Mouse (Mus musculus) midbrain, postnatal 0 days (tissue): ENCODE data around the gene Tspan9. TPM values are rescaled to one million over a fixed set of nuclear protein-coding genes. Genes with fewer than 3 reads are reported as not detected.

Experiments
- ATAC-seq: fragments of 200-750 bp; cut with Nextera tagmentation; 2 replicates; pipeline ENCODE4 v1.8.0; 2017; ENCODE audit warnings: moderate number of reproducible peaks, mild to moderate bottlenecking, moderate TSS enrichment, moderate library complexity; ENCODE audit not compliant: low FRiP score
- DNase-seq: peaks from one replicate; pipeline ENCODE4 v3.0.0-alpha.2; 2015; ENCODE audit warnings: low spot score
- H3K27ac ChIP-seq: fragments of 300-500 bp; sonication (generic); 2 replicates; pipeline ENCODE4 v1.5.1; 2014; ENCODE audit warnings: low read depth, mild to moderate bottlenecking, low read length, mixed read lengths
- H3K27me3 ChIP-seq: fragments of 300-500 bp; sonication (generic); 2 replicates; pipeline ENCODE4 v1.6.1; 2014; ENCODE audit warnings: low read length, control low read depth, mixed read lengths; ENCODE audit not compliant: insufficient read depth
- H3K36me3 ChIP-seq: fragments of 300-500 bp; sonication (generic); 2 replicates; pipeline ENCODE4 v1.6.1; 2014; ENCODE audit warnings: low read length, control low read depth, mixed read lengths; ENCODE audit not compliant: insufficient read depth
- H3K4me1 ChIP-seq: fragments of 300-500 bp; sonication (generic); 2 replicates; pipeline ENCODE4 v1.6.1; 2014; ENCODE audit warnings: mild to moderate bottlenecking, control low read depth, antibody characterized with exemption, low read length, mixed read lengths; ENCODE audit not compliant: insufficient read depth
- H3K4me2 ChIP-seq: fragments of 300-500 bp; sonication (generic); 2 replicates; pipeline ENCODE4 v1.6.1; 2014; ENCODE audit warnings: low read depth, mild to moderate bottlenecking, low read length, mixed read lengths; ENCODE audit not compliant: poor library complexity, severe bottlenecking
- H3K4me3 ChIP-seq: fragments of 300-500 bp; sonication (generic); 2 replicates; pipeline ENCODE4 v1.5.1; 2014; ENCODE audit warnings: low read depth, mild to moderate bottlenecking, low read length, moderate library complexity
- H3K9ac ChIP-seq: fragments of 300-500 bp; sonication (generic); replicated peaks from 2 replicates; pipeline ENCODE4 v1.6.1; 2014; ENCODE audit warnings: mild to moderate bottlenecking, low read length, moderate library complexity, mixed read lengths; ENCODE audit not compliant: poor library complexity, severe bottlenecking
- H3K9me3 ChIP-seq: fragments of 300-500 bp; sonication (generic); 2 replicates; pipeline ENCODE4 v1.6.1; 2016; ENCODE audit warnings: low read length, control low read depth
- CTCF ChIP-seq: IDR thresholded peaks from 2 replicates; pipeline ENCODE4 v1.5.1; 2016; ENCODE audit warnings: antibody characterized with exemption, mild to moderate bottlenecking
- WGBS: fragments of 180-500 bp; shearing (Covaris S2); extraction: QIAGEN DNeasy Blood & Tissue Kit; methylation state at CpG from one replicate; pipeline ENCODE4 v1.1.7; 2014; 5-methylcytosine and 5-hydroxymethylcytosine counted together
- polyA plus RNA-seq: library from polyadenylated mRNA; unstranded; fragments of >200 nt; fragmentation: Nextera tagmentation; extraction: Ambion mirVana; gene quantifications from 2 replicates; pipeline ENCODE4 v1.2.1, GENCODE M21; 2015
- total RNA-seq: library from RNA; depleted of rRNA; stranded (reverse); fragments of >200 nt; gene quantifications from 2 replicates; pipeline ENCODE4 v1.2.3, GENCODE M21; 2014

The Tspan9 gene
- total and polyA plus RNA-seq, 2 experiments from 2014 or later, result 50.9 to 160 TPM

- ATAC-seq (no peak), DNase-seq (no peak)
- H3K4me1 ChIP-seq, result 0 out of 2 replicates have a peak, but pooled peaks cover under 1% of the 10 kb centered on the region
- H3K9ac ChIP-seq, result no peak overlapping the region
- H3K27ac ChIP-seq, result no peak overlapping the region
- no peak overlapping the region for H3K4me3 ChIP-seq
- no peak for TF ChIP-seq CTCF
- no peaks in the 10 kb centered on the region for H3K27me3 ChIP-seq
- no peak overlapping the region for H3K4me2 ChIP-seq
- no peaks in the 10 kb centered on the region for H3K36me3 ChIP-seq
- WGBS, result 39% methylated on average over 5 of the region's 5 CpGs
- no peaks in the 10 kb centered on the region for H3K9me3 ChIP-seq
Observed at GRCm38 (mm10) chr6:128135459-128135858, 7.9 kb downstream of the Tspan9 start.

GRCm38 (mm10) chr6:128135006-128135405 lies 8.4 kb downstream of the Tspan9 start:
- no peak overlapping the region for H3K27ac ChIP-seq
- ATAC-seq, result no peak
- no peak overlapping the region for H3K4me2 ChIP-seq
- H3K9ac ChIP-seq, result no peak overlapping the region
- DNase-seq, result no peak
- TF ChIP-seq CTCF, result no peak
- no peaks in the 10 kb centered on the region for H3K27me3 ChIP-seq
- no peaks in the 10 kb centered on the region for H3K9me3 ChIP-seq
- no peaks in the 10 kb centered on the region for H3K4me1 ChIP-seq
- H3K36me3 ChIP-seq, result no peaks in the 10 kb centered on the region
- WGBS, result 82% methylated on average over 5 of the region's 5 CpGs
- H3K4me3 ChIP-seq, result no peak overlapping the region

- TF ChIP-seq CTCF, result no peak
Observed at GRCm38 (mm10) chr6:128134196-128134924, 9.0 kb downstream of the Tspan9 start.

GRCm38 (mm10) chr6:128133679-128134191 lies 9.7 kb downstream of the Tspan9 start:
- WGBS, result 75% methylated on average over 10 of the region's 10 CpGs
- ATAC-seq, result no peak
- Histone ChIP-seq H3K4me3 (no peak overlapping the region), H3K4me1 (no peaks in the 10 kb centered on the region), H3K9ac (no peak overlapping the region), H3K27ac (no peak overlapping the region), H3K36me3 (no peaks in the 10 kb centered on the region), H3K9me3 (no peaks in the 10 kb centered on the region), H3K27me3 (no peaks in the 10 kb centered on the region), H3K4me2 (no peak overlapping the region)
- no peak for TF ChIP-seq CTCF
- no peak for DNase-seq

More at GRCm38 (mm10) chr6:128134196-128134924, 9.0 kb downstream of the Tspan9 start:
- Histone ChIP-seq H3K36me3 (no peaks in the 10 kb centered on the region), H3K9ac (no peak overlapping the region), H3K4me1 (no peaks in the 10 kb centered on the region), H3K4me3 (no peak overlapping the region), H3K27ac (0 out of 2 replicates have a peak overlapping the region, but pooled peaks have one; percentile 32), H3K9me3 (no peaks in the 10 kb centered on the region), H3K27me3 (no peaks in the 10 kb centered on the region), H3K4me2 (no peak overlapping the region)
- 47% methylated on average over 8 of the region's 8 CpGs for WGBS
- no peak for ATAC-seq
- no peak for DNase-seq

GRCm38 (mm10) chr6:128132581-128132980 lies 10.8 kb downstream of the Tspan9 start:
- ATAC-seq, result no peak
- Histone ChIP-seq H3K4me1 (no peaks in the 10 kb centered on the region), H3K27me3 (no peaks in the 10 kb centered on the region), H3K9ac (no peak overlapping the region), H3K36me3 (no peaks in the 10 kb centered on the region), H3K4me3 (no peak overlapping the region), H3K9me3 (no peaks in the 10 kb centered on the region), H3K27ac (no peak overlapping the region), H3K4me2 (no peak overlapping the region)
- no peak for DNase-seq
- WGBS, result 80% methylated on average over 6 of the region's 6 CpGs
- no peak for TF ChIP-seq CTCF

- H3K36me3 ChIP-seq, result no peaks in the 10 kb centered on the region
- H3K9me3 ChIP-seq, result no peaks in the 10 kb centered on the region
- no peak overlapping the region for H3K4me2 ChIP-seq
- no peak overlapping the region for H3K9ac ChIP-seq
- 62% methylated on average over 2 of the region's 2 CpGs for WGBS
- H3K4me3 ChIP-seq, result no peak overlapping the region
- no peak for TF ChIP-seq CTCF
- no peak for DNase-seq
- ATAC-seq, result no peak
- H3K27ac ChIP-seq, result no peak overlapping the region
- H3K27me3 ChIP-seq, result no peaks in the 10 kb centered on the region
- H3K4me1 ChIP-seq, result peaks cover 3% of the 10 kb centered on the region; the same call in 1 of the 2 replicates
Observed at GRCm38 (mm10) chr6:128131390-128131789, 12.0 kb downstream of the Tspan9 start.
